Mouse (Mus musculus) macrophage (primary cell): ENCODE data around the gene Slc16a4. TPM values are rescaled to one million over a fixed set of nuclear protein-coding genes. Genes with fewer than 3 reads are reported as not detected.

Experiments
- polyA plus RNA-seq: library from polyadenylated mRNA; stranded (reverse); fragments of 250-400 nt; gene quantifications from 3 replicates; pipeline ENCODE4 v1.2.4, GENCODE M21; 2018; ENCODE audit warnings: inconsistent platforms

Gene Slc16a4
- polyA plus RNA-seq, 1 experiment from 2014 or later, result not detected

Other genes with a start within 250 kb of the Slc16a4 start
- 0.02 to 0.29 TPM (median 0.07 TPM) in 3 replicates for gene Kcna2, start 190.1 kb upstream of the Slc16a4 start, polyA plus RNA-seq
- gene Kcna10, start 108.2 kb upstream of the Slc16a4 start, polyA plus RNA-seq, result not detected in 3 replicates
- gene Cym, start 69.5 kb upstream of the Slc16a4 start, polyA plus RNA-seq, result not detected in 3 replicates
- gene A630076J17Rik, start 60.6 kb upstream of the Slc16a4 start, polyA plus RNA-seq, result not detected in 3 replicates
- gene Prok1, start 51.5 kb upstream of the Slc16a4 start, polyA plus RNA-seq, result not detected in 3 replicates
- gene Lamtor5, start 12.4 kb upstream of the Slc16a4 start, polyA plus RNA-seq, result 134 to 197 TPM (median 162 TPM) in 3 replicates
- gene Rbm15, start 42.4 kb downstream of the Slc16a4 start, polyA plus RNA-seq, result 5.4 to 9.7 TPM (median 8.7 TPM) in 3 replicates
- gene Kcnc4, start 168.3 kb downstream of the Slc16a4 start, polyA plus RNA-seq, result not detected in 3 replicates
- gene Slc6a17, start 226.8 kb downstream of the Slc16a4 start, polyA plus RNA-seq, result 0.04 to 0.05 TPM in 2 of 3 replicates, not detected in the other